Mouse (Mus musculus) B cell, adult 62 days (primary cell): Measurements from ENCODE around the gene Slfn2. TPM values are rescaled to one million over a fixed set of nuclear protein-coding genes. Genes with fewer than 3 reads are reported as not detected.

ENCODE experiments used
- total RNA-seq: library from RNA; stranded (reverse); gene quantifications from 4 replicates; pipeline ENCODE4 v1.2.4, GENCODE M21; 2023

Gene Slfn2
- total RNA-seq: 78.5 to 85.0 TPM (median 80.5 TPM) in 4 replicates

GRCm38 (mm10) chr11:83064946-83065345 is at the start of gene Slfn2:
TSS of gene Slfn2 (plus strand) at chr11:83065112.

GRCm38 (mm10) chr11:83020621-83021020 is 44.3 kb upstream of the Slfn2 start, which contains the start of gene Slfn8:
TSS of gene Slfn8 (minus strand) at chr11:83020810.

GRCm38 (mm10) chr11:83116597-83117227 is 51.8 kb downstream of the Slfn2 start, which contains the start of gene Slfn1:
TSS of gene Slfn1 (plus strand) at chr11:83116849.

Other genes with a start within 250 kb of the Slfn2 start
- gene Rffl, start 193.9 kb upstream of the Slfn2 start, total RNA-seq: 16.4 to 19.3 TPM (median 18.5 TPM) in 4 replicates
- gene Rad51d, start 174.5 kb upstream of the Slfn2 start, total RNA-seq: 20.1 to 24.2 TPM (median 20.3 TPM) in 4 replicates
- not detected in 4 replicates for gene Fndc8, start 173.0 kb upstream of the Slfn2 start, total RNA-seq
- 58.4 to 73.8 TPM (median 66.8 TPM) in 4 replicates for gene Nle1, start 156.7 kb upstream of the Slfn2 start, total RNA-seq
- not detected in 4 replicates for gene Unc45b, start 154.6 kb upstream of the Slfn2 start, total RNA-seq
- gene Slfn5, start 113.8 kb upstream of the Slfn2 start, total RNA-seq: 15.1 to 17.7 TPM (median 17.3 TPM) in 4 replicates
- gene Slfn9, start 73.3 kb upstream of the Slfn2 start, total RNA-seq: 19.1 to 24.7 TPM (median 21.2 TPM) in 4 replicates
- 33.0 to 46.2 TPM (median 37.1 TPM) in 4 replicates for gene Slfn8, start 44.3 kb upstream of the Slfn2 start, total RNA-seq
- gene Slfn1, start 51.7 kb downstream of the Slfn2 start, total RNA-seq: 0.60 to 1.0 TPM (median 0.82 TPM) in 4 replicates
- 0.24 to 0.34 TPM (median 0.26 TPM) in 3 of 4 replicates, not detected in the other for gene Slfn4, start 110.1 kb downstream of the Slfn2 start, total RNA-seq
- 1.7 to 3.0 TPM (median 2.1 TPM) in 4 replicates for gene Slfn3, start 126.2 kb downstream of the Slfn2 start, total RNA-seq
- gene Slfn14, start 221.6 kb downstream of the Slfn2 start, total RNA-seq: not detected in 4 replicates
- gene Ap2b1, start 233.9 kb downstream of the Slfn2 start, total RNA-seq: 130 to 153 TPM (median 142 TPM) in 4 replicates
- gene Pex12, start 237.5 kb downstream of the Slfn2 start, total RNA-seq: 12.6 to 15.2 TPM (median 14.1 TPM) in 4 replicates